Mouse (Mus musculus): ENCODE measurements at regions not wholly inside any gene's neighbourhood (a gene's known extent, or its start where the extent isn't known, plus 50 kb on each side); places are given as distances from the start of the nearest gene placed in this dataset.

DNA sequence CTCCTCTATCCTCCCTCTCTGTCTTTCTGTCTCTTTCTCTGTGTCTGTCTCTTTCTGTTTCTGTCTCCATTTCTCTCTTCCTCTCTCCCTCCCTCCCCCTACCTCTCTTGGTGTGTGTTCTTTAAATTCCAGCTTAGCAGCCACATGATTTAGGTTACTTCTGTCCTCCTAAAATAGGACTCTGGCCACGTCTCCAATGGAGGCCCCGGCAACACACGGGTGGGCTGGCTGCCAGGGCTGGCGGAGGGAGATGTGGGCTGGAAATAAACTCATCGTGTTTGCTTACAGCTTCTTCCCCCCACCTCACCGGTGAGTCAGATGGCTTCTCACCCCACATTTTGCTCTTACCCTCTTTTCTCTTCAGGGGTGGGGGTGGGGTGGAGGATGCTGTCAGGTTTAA lies 74.5 kb upstream of the Eif4g2 start:
- intact Hi-C loops (cut with DNase I) = loop anchor here (5.0 kb wide), 1 partner anchor 75 kb away; the partner anchor contains the start of gene Eif4g2
- DNase-seq (ENCODE audit: extremely low spot score in 1 of 2, low spot score in 2 of 2) = peak; percentile 69 to 89

DNA sequence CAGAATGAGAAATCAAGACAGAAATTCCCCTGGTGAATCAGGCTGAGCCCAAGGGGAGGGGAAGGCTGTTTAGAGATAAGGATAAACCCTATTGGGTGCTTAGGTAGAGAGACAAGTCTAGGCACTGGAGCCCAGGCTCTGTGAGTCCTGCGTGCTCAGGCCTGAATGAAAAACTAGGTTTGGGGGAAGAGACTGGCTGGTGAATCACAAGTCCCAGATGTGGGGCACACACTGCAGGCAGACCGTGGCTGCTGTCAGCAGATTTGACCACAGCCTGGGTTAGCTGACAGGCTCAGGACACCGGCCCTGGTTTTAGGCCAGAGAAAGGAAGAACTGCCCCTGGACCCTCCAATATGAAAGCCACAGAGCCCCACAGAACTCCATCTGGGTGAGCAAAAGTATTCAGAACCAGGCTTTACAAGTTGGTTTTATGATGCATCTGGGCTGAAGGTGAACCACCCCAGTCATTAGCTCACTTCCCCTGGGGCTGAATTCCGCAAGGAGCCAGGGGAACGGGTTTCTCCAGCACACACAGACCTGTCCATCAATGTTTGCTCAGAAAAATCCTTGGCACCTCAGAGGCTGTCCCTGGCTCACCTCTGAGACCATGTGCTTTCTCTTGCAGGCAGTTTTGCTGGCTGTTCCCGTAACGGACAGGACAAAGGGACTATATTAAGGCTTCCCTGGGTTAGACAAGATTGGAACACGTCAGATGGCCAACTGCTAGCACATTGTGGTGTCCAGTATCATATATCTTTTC lies 73.8 kb upstream of the Eif4g2 start:
- DNase-seq (ENCODE audit: extremely low spot score in 1 of 2, low spot score in 2 of 2) = peak in 1 of 2 experiments; percentile 30
- intact Hi-C loops (cut with DNase I) = loop anchor here (5.0 kb wide), 1 partner anchor 74 kb away; the partner anchor contains the start of gene Eif4g2

DNA sequence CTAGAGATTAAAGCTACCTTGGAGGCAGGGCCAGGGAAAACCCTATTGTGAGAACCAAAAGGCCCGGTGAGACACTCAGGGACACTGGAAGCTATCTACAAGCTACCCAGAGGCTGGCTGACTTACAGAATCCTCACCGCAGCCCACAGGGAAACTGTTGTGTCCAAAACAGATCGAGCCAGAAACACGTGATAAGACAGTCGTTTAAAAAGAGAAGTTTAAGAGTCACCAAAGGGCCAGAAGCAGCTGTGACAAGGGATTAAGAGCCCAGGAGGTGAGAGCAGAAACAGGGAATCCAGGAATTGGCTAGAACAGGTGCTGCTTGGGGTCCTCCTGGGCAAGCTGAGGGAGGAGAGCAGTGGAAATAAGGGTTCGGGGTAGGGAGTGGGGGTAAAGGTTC lies 73.2 kb upstream of the Eif4g2 start:
- intact Hi-C loops (cut with DNase I) = loop anchor here (5.0 kb wide), 1 partner anchor 74 kb away; the partner anchor contains the start of gene Eif4g2
- DNase-seq (ENCODE audit: extremely low spot score in 1 of 2, low spot score in 2 of 2) = no peak

DNA sequence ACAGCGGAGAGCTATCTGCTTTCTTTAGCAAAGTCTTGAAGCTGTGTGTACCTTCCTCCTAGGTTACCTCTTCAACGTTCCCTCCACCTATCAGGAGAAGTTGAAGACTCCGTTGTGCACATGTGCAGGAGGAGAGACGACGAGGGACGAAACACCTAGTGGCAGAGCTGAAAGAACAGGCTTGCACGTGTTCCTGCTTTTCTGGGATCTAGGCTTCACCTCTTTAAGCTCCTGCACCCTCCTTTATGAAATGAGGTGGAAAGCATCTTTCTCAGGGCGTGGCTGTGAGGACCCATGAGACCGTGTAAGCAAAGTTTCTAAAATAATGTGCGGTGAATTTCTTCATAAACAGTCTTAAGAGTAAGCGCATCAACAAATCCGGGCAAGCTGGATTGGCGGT lies 71.4 kb upstream of the Eif4g2 start:
- intact Hi-C loops (cut with DNase I) = no loop called here

DNA sequence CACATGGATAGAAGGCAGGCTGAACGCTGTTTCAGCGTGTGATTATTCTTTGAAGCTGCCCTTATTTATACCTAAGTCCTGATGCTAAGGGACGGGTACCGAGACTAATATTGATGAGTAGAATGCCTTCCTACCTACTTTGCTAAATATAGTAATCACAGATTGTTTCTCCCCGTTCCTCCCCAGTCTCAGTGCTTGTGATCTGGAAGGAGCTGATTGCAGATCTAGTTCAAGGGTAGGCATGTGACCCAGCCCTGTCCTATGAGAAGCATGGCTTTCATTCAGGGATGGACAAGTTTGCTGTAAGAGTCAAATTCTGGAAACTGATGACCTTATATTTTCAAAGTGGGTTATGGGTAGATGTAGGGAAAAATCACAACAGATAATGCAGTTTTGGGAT lies 67.7 kb upstream of the Eif4g2 start:
- intact Hi-C loops (cut with DNase I) = no loop called here

More for the DNA sequence above, 71.4 kb upstream of the Eif4g2 start:
- no peak for DNase-seq (ENCODE audit: extremely low spot score in 1 of 2, low spot score in 2 of 2)

DNA sequence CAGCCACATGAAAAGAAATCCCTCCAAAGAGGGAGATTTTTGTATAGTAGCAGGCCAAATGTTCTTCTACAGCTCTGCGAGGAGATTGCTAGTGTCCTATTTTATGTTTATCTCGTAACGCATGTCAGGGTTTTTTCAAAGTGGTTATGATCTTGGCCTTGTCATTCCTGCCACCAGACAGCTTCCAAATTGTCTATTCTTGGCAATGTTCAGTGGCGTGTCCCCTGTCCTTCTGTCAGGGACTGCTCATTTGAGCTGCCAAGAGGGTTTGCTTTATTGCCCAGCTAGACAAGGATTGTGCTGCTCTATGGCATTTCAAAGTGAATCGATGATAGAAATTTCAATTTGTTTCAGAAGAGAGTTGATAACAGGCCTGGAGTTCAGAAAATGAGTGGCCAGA lies 67.3 kb upstream of the Eif4g2 start:
- no peak for DNase-seq (ENCODE audit: extremely low spot score in 1 of 2, low spot score in 2 of 2)
- intact Hi-C loops (cut with DNase I) = no loop called here

More for the DNA sequence above, 67.7 kb upstream of the Eif4g2 start:
- DNase-seq (ENCODE audit: extremely low spot score in 1 of 2, low spot score in 2 of 2) = no peak

DNA sequence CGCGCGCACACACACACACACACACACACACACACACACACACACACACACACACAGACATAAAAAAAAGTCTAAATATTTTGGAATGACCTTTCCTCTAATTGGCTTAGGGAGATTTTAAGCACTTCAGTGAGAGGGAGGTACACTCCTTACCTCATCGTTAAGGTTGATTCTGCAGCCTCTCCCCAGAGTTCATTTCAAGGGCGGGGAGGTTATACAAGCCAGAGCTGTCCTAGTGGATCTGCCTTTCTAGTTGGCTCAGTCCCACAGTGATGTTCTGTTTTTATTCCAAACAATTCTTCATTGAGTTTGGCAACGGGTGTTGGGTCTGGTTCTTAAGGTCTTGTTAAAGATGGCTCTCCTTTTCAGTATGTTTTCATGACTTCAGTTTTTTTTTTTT lies 64.8 kb upstream of the Eif4g2 start:
- DNase-seq (ENCODE audit: extremely low spot score in 1 of 2, low spot score in 2 of 2) = no peak
- intact Hi-C loops (cut with DNase I) = no loop called here

DNA sequence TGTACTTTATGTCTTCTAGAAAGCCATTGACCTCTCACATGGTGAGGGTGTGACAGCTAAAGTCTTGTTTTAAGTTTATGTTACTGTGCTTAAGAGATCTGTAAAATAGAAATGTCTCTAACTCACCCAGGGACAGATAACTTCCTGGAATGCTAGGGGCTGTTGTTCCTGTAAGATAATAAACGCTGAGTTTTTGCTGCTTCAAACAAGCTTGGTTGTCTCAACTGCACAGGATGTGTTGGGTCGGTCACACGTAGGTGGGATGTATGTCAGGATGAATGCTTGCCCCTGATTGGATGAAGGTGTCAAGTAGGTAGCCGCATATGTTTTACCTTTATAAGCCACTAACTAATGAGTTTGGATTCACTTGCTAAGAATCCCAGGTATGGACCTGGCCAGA lies 63.8 kb upstream of the Eif4g2 start:
- DNase-seq (ENCODE audit: extremely low spot score in 1 of 2, low spot score in 2 of 2) = no peak
- intact Hi-C loops (cut with DNase I) = no loop called here

DNA sequence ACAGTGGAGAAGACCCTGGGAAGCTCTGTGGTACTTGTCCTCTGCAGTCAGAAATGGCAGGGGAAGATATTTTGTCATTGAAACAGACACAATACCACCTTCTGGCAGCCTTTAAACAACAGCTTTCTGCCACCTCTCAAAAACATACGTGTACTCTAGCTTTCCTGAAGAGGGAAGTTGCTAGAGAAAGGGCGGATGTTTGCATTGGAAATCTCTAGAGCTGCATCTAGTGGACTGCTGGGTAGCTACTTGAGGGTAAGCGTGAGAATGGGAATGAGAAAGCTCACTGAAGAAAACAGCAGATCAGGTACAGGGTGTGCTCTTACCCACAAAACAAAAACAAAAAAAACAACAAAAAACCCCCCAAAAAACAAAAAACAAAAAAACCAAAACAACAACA lies 61.4 kb upstream of the Eif4g2 start:
- intact Hi-C loops (cut with DNase I) = no loop called here
- DNase-seq (ENCODE audit: extremely low spot score in 1 of 2, low spot score in 2 of 2) = no peak

DNA sequence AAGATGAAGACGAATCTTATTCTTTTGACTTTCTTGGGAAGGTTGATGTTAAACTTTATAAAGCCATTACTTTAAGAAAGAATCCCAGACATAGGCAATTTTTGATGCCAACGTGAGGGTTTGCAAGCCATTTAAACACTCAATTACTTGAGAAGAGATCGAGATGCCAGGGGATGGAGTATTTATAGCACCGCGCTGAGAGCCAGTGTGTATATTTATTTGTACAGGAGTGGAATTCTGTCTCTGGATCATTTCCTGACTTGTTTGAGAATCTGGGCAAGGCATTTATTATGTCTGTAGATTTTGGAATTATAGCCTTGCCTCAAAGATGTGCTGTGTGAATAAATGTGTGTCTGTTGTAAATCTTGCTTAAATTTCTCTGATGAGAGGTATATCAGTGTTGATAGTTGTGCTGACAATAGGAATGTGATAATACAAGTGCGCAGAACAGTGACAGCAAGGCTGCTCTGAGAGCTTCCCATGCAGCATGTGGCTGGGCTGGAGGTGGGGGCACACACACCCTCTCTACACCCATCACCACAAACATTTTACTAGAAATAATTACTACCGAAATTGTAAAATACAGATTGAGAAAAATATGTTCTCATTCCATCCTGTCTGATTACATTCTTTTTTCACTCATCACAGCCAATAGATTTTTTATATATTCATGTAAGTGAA lies 58.6 kb upstream of the Eif4g2 start:
- DNase-seq (ENCODE audit: extremely low spot score in 1 of 2, low spot score in 2 of 2) = no peak

DNA sequence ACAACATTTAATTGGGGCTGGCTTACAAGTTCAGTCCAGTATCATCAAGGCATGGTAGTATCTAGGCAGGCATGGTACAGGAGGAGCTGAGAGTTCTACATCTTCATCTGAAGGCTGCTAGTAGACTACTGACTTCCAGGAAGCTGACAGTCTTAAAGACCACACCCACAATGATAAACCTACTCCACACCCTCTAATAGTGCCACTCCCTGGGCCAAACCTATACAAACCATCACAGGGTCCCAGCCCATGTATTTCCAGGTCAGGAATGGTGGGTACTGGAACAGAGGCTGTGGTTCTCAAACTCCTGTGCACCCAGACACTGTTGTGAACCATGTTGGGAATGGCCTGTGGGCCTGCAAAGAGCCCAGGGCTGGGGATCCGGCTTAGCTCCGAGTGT lies 55.2 kb upstream of the Eif4g2 start:
- intact Hi-C loops (cut with DNase I) = no loop called here
- no peak for DNase-seq (ENCODE audit: extremely low spot score in 1 of 2, low spot score in 2 of 2)

More for the DNA sequence above, 58.6 kb upstream of the Eif4g2 start:
- intact Hi-C loops (cut with DNase I) = no loop called here

DNA sequence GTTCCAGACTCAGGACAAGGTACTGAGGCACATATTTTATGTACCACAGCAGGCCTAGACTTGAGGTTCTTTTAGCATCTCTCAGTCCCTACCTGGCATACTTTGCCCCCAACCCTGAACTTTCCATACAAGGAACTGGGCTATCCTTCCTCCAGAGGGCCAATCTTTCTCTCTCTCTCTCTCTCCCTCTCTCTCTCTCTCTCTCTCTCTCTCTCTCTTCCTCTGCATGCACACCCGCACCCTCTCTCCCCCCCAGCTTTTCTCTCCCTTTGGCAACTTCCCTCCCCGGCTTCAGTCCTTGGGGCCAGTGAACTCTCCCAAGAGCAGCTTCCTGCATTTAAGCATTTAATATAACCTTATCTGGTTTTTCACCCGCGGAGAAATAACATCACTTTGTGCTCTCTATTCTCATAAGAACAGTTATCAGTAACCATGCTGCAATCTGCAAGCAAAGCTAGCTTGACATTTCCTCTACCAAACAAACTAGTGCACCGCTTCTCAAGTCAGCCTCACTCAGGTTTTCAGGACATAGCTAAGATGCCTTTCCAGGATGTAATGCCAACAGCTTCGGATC lies 53.3 kb upstream of the Eif4g2 start:
- no peak for DNase-seq (ENCODE audit: extremely low spot score in 1 of 2, low spot score in 2 of 2)
- intact Hi-C loops (cut with DNase I) = no loop called here

DNA sequence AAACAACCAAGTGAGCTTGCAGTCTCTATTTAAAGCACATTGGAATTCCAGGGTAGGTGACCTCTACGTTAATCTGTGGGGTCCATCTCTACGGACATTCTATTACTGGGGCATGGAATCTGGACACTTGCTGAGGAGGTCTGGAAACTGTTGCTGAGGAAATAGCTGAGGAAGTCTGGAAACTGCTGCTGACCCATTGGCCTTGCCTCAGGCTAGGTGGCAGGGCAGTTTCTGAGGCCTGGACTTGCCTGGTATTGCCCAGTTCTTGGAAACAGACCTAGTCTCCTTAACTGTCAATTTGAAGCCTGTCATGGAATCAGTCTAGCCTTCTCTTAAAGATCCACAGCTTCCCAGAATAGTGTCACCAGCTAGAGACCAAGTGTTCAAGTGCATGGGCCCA lies 51.7 kb upstream of the Eif4g2 start:
- no peak for DNase-seq (ENCODE audit: extremely low spot score in 1 of 2, low spot score in 2 of 2)
- intact Hi-C loops (cut with DNase I) = no loop called here
